Mouse (Mus musculus) neural tube, embryonic 11.5 days (tissue): ENCODE measurements around the gene Hist2h2aa1. TPM values are rescaled to one million over a fixed set of nuclear protein-coding genes. Genes with fewer than 3 reads are reported as not detected.
"Not testable (repeated sequence)": the region's sequence is repeated elsewhere in the genome, so short reads cannot be mapped to it uniquely, and the experiment has no call there.

Experiments
- ATAC-seq: fragments of 200-750 bp; cut with Nextera tagmentation; 2 replicates; pipeline ENCODE4 v1.8.0; 2017; ENCODE audit warnings: moderate number of reproducible peaks, mild to moderate bottlenecking, moderate TSS enrichment, moderate library complexity; ENCODE audit not compliant: insufficient read depth, low FRiP score, low TSS enrichment
- DNase-seq: peaks from one replicate; pipeline ENCODE4 v3.0.0-alpha.2; 2015; ENCODE audit warnings: low spot score
- H3K27ac ChIP-seq: fragments of 300-500 bp; sonication (generic); 2 replicates; pipeline ENCODE4 v1.5.1; 2014; ENCODE audit warnings: low read depth, mild to moderate bottlenecking, low read length
- H3K27me3 ChIP-seq: fragments of 300-500 bp; sonication (generic); 2 replicates; pipeline ENCODE4 v1.6.1; 2014; ENCODE audit warnings: mild to moderate bottlenecking, low read length, mixed read lengths; ENCODE audit not compliant: control insufficient read depth, insufficient read depth
- H3K36me3 ChIP-seq: fragments of 300-500 bp; sonication (generic); 2 replicates; pipeline ENCODE4 v1.6.1; 2014; ENCODE audit warnings: mild to moderate bottlenecking, low read length, moderate library complexity, mixed read lengths; ENCODE audit not compliant: control insufficient read depth, insufficient read depth
- H3K4me1 ChIP-seq: fragments of 300-500 bp; sonication (generic); 2 replicates; pipeline ENCODE4 v1.6.1; 2014; ENCODE audit warnings: low read length, mixed read lengths; ENCODE audit not compliant: control insufficient read depth, insufficient read depth
- H3K4me2 ChIP-seq: fragments of 300-500 bp; sonication (generic); 2 replicates; pipeline ENCODE4 v1.6.1; 2014; ENCODE audit warnings: low read depth, mild to moderate bottlenecking, moderate library complexity
- H3K4me3 ChIP-seq: fragments of 300-500 bp; sonication (generic); 2 replicates; pipeline ENCODE4 v1.5.1; 2014; ENCODE audit warnings: low read depth, low read length
- H3K9ac ChIP-seq: fragments of 300-500 bp; sonication (generic); 2 replicates; pipeline ENCODE4 v1.6.1; 2014; ENCODE audit warnings: mild to moderate bottlenecking, low read length
- H3K9me3 ChIP-seq: fragments of 300-500 bp; sonication (generic); 2 replicates; pipeline ENCODE4 v1.6.1; 2016; ENCODE audit warnings: low read length; ENCODE audit not compliant: control insufficient read depth
- WGBS: fragments of 180-500 bp; shearing (Covaris S2); extraction: QIAGEN DNeasy Blood & Tissue Kit; methylation state at CpG from one replicate; pipeline ENCODE4 v1.1.7; 2014; 5-methylcytosine and 5-hydroxymethylcytosine counted together
- polyA plus RNA-seq: library from polyadenylated mRNA; unstranded; fragments of >200 nt; fragmentation: Nextera tagmentation; extraction: Ambion mirVana; gene quantifications from 2 replicates; pipeline ENCODE4 v1.2.1, GENCODE M21; 2014

The Hist2h2aa1 gene
- polyA plus RNA-seq, 1 experiment from 2014 or later: 24.5 TPM

DNA sequence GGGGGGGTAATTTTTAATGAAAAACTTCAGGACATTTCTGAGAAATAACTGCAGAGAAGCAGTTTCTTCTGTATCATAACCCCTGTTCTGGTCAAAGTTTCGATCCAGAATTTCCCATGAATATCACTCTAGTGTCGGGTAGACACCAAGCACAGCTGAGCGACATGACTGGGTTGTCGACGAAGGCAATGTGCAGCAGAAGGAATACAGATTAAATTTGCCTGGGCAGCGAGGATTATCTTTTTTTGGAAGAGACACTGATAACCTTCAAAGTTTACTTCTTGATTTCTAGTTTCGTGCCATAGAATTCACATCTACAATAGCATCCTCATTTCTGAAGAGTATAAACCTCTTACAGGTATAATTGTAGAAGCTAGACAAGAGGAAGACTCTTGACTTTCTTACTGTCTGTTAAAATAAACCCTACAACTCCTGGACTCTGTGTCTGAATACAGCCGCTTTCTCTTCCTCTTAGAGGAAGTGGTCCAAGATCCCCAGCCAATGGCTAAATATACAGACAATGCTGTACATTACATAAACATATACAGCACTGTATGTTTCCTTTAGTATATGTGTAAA is 20.9 kb downstream of the Hist2h2aa1 start:
- Histone ChIP-seq H3K4me1 (peaks cover 22% of the 10 kb centered on the region; the same call in 1 of the 2 replicates), H3K9ac (no peak overlapping the region), H3K4me3 (no peak overlapping the region), H3K9me3 (no peaks in the 10 kb centered on the region), H3K27me3 (no peaks in the 10 kb centered on the region), H3K4me2 (no peak overlapping the region), H3K27ac (no peak overlapping the region), H3K36me3 (no peaks in the 10 kb centered on the region)
- 94% methylated on average over 8 of the region's 8 CpGs for WGBS
- DNase-seq (no peak), ATAC-seq (no peak)

DNA sequence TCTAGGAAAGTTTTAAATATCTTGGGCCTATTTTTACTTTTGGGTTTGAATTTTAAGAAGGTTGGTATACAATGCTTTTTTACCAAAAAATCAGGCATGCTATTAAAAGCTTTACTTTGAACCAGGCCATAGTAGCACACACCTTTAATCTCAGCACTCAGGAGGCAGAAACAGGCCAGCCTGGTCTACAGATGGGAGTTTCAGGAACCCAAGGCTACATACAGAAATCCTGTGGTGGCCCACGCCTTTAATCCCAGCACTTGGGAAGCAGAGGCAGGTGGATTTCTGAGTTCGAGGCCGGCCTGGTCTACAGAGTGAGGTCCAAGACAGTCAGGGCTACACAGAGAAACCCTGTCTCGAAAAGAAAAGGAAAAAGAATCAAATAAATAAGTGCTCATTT is 22.2 kb downstream of the Hist2h2aa1 start:
- ATAC-seq (no peak), DNase-seq (no peak)
- no peaks in the 10 kb centered on the region for H3K9me3 ChIP-seq
- H3K4me2 ChIP-seq: no peak overlapping the region
- H3K27me3 ChIP-seq: no peaks in the 10 kb centered on the region
- H3K4me3 ChIP-seq: no peak overlapping the region
- H3K27ac ChIP-seq: peak overlapping the region; percentile 88; the same call in 1 of the 2 replicates
- no peaks in the 10 kb centered on the region for H3K36me3 ChIP-seq
- 90% methylated on average over 4 of the region's 4 CpGs for WGBS
- no peak overlapping the region for H3K9ac ChIP-seq
- H3K4me1 ChIP-seq: peaks cover 20% of the 10 kb centered on the region; the same call in 1 of the 2 replicates

DNA sequence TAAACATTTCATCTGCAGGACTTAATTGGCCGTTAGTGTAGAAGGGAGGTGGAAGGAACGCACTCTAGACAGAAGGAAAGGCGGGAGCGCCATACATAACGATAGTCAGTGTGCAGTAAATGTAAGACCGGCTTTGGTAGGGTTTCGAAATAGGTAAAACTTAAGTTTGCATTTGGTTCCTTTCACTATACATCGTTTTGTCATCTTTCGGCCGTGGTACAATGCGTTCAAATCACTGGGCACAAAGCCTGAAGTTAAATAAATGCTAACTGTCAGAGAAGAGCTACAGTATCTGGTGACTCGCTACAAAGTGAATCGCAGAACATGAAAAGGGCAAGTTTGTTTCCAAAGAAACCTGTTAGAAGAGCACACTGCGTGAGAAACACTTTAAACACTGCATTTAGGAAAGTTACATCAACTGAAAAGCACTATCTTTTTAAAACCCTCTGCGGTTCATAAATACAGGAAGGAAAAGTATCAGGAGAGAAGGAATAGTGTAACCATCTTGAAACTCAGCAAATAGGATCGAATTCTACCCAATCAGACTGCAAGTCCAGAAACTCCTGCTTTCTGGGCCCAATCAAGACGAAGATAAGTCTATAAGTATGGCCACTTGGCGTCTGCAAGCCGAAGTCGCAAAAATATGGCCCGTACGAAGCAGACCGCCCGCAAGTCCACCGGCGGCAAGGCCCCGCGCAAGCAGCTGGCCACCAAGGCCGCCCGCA is 22.9 kb downstream of the Hist2h2aa1 start, which contains the start of gene Hist2h3b:
Hist2h3b (plus strand) TSS at position 604 of the 725 bp plus-strand sequence.
- H3K4me3 ChIP-seq: peak within 1 kb of the TSS; percentile 48
- H3K9ac ChIP-seq: peak within 1 kb of the TSS; percentile 75
- no peaks in the 10 kb centered on the region for H3K9me3 ChIP-seq
- peaks cover 19% of the 10 kb centered on the region; the same call in 1 of the 2 replicates for H3K4me1 ChIP-seq
- peak within 1 kb of the TSS; percentile 95 for H3K27ac ChIP-seq
- DNase-seq: peak; percentile 82
- peak; percentile 54 for ATAC-seq
- H3K4me2 ChIP-seq: peak within 1 kb of the TSS; percentile 88
- 25% methylated on average over 28 of the region's 30 CpGs for WGBS
- H3K36me3 ChIP-seq: no peaks in the 10 kb centered on the region
- no peaks in the 10 kb centered on the region for H3K27me3 ChIP-seq

DNA sequence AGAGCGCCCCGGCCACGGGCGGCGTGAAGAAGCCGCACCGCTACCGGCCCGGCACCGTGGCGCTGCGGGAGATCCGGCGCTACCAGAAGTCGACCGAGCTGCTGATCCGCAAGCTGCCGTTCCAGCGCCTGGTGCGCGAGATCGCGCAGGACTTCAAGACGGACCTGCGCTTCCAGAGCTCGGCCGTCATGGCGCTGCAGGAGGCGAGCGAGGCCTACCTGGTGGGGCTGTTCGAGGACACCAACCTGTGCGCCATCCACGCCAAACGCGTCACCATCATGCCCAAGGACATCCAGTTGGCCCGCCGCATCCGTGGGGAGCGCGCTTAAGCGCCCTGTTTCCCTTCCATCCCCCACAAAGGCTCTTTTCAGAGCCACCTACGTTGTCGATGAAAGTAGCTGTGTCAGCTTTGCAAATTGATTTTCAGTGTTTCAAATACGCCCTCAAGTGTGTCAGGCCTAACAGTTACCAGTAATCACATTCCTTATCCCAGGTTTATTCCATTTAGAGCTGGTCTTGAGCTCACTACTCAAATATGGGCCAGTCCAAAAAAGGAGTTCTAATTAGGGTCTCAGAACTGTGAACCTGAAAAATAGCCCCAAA is 23.6 kb downstream of the Hist2h2aa1 start:
- peak overlapping the region; percentile 95 for H3K27ac ChIP-seq
- not testable (repeated sequence) for H3K9me3 ChIP-seq, H3K36me3 ChIP-seq, H3K27me3 ChIP-seq
- peak overlapping the region; percentile 88 for H3K4me2 ChIP-seq
- H3K9ac ChIP-seq: peak overlapping the region; percentile 75
- ATAC-seq: peak; percentile 54
- WGBS: 0% methylated on average over 9 of the region's 44 CpGs
- peak; percentile 53 for DNase-seq
- peaks cover 17% of the 10 kb centered on the region; the same call in 1 of the 2 replicates for H3K4me1 ChIP-seq
- H3K4me3 ChIP-seq: peak overlapping the region; percentile 48

DNA sequence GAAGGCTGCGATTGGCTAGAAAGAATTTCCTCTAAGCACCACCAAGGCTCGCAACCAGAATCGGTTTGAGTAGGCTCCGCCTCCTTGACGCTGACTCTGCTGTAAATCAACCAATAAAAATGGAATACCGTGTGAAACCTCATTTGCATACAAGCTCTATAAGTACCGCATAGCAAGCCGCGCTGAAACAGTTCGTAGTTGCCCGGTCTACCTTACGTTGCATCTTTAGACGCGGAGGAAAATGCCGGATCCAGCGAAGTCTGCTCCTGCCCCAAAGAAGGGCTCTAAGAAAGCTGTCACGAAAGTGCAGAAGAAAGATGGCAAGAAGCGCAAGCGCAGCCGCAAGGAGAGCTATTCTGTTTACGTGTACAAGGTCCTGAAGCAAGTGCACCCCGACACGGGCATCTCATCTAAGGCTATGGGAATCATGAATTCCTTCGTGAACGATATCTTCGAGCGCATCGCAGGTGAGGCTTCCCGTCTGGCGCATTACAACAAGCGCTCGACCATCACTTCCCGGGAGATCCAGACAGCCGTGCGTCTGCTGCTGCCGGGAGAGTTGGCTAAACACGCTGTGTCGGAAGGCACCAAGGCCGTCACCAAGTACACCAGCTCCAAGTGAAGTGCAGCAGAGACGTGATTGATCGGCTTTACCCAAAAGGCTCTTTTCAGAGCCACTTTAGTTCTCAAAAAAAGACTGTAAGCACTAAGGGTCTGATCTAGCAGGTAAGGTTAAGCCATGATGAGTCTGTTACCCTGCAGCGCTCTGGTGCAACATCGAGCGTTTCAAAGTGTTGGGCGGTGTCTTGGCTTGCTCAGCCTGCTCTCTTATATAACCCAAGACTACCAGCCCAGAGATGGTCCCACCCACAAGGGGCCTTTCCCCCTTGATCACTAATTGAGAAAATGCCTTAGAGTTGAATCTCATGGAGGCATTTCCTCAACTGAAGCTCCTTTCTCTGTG is 24.5 kb downstream of the Hist2h2aa1 start, which contains the start of gene Hist2h2bb:
Hist2h2bb (plus strand) TSS at position 242 of the 964 bp plus-strand sequence.
- under 1% methylated on average over 45 of the region's 45 CpGs for WGBS
- ATAC-seq: peak; percentile 94
- peak within 1 kb of the TSS; percentile 88 for H3K4me2 ChIP-seq
- H3K36me3 ChIP-seq: no peaks in the 10 kb centered on the region
- no peaks in the 10 kb centered on the region for H3K9me3 ChIP-seq
- 0 out of 2 replicates have a peak, but pooled peaks cover 9% of the 10 kb centered on the region for H3K4me1 ChIP-seq
- no peaks in the 10 kb centered on the region for H3K27me3 ChIP-seq
- peak within 1 kb of the TSS; percentile 95 for H3K27ac ChIP-seq
- peak within 1 kb of the TSS; percentile 75 for H3K9ac ChIP-seq
- peak within 1 kb of the TSS; percentile 48 for H3K4me3 ChIP-seq
- peak; percentile 92 for DNase-seq

DNA sequence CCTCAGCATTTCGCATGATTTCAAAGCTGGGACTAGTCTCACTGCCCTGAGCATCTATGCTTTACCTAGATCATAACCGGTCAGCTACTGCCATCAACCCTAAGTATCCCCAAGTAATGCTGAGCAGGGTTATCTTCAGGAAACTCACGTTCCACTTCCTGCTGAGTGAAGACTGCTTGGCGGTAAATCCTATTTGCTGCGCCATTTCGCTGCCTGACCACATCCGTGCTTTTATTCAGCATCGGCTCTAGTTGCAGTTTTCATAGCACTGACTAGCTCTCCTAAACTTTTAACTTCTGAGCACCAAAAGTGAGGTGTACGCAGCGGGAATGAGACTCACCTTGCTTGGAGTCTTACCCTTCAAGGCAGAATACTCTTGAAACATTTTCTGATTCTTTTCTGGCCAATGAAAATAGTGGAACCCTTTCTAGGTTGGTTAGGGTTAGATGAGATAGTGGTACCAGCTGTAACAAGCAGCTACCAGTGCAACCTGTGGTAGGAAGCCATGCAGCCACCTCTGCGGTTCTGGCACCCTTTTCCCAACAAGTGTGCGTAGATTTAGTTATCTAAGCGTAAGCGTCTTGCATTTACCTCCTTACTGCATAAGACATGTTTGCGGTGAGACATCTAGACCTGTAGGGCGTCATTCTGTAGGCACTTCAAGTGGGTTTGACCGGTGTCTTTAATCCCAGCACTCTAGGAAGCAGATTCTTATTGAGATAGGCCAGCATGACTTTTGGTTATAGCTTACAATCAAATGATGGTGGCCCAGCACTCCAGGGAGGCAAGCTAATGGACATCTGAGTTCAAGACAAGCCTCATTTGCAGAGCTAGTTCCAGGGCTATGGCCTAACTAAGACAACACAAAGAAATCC is 28.5 kb downstream of the Hist2h2aa1 start:
- WGBS: 89% methylated on average over 17 of the region's 17 CpGs
- no peaks in the 10 kb centered on the region for H3K36me3 ChIP-seq
- H3K27me3 ChIP-seq: no peaks in the 10 kb centered on the region
- no peak overlapping the region for H3K4me2 ChIP-seq
- H3K4me3 ChIP-seq: no peak overlapping the region
- ATAC-seq (no peak), DNase-seq (no peak)
- 0 out of 2 replicates have a peak, but pooled peaks cover 3% of the 10 kb centered on the region for H3K4me1 ChIP-seq
- no peaks in the 10 kb centered on the region for H3K9me3 ChIP-seq
- no peak overlapping the region for H3K9ac ChIP-seq
- no peak overlapping the region for H3K27ac ChIP-seq

DNA sequence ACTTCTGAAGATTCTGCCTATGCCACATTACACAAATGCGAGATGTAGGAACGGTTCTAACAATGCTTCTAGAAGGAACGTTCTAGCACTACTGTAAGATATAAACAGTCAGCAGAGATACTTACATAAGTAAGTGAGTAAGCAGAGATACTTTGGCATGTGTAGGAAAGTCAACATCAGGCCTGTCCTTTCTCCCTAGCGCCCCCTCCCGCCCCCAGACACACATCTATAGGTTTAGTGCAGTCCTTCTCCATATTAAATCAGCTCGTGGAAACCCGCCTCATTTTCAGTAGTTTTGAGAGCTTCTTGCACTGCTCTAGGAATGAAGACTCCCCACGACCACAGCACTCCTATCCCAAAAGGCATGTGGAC is 32.1 kb downstream of the Hist2h2aa1 start:
- Histone ChIP-seq H3K9me3 (no peaks in the 10 kb centered on the region), H3K9ac (peak overlapping the region; percentile 64), H3K4me2 (peak overlapping the region; percentile 81), H3K4me3 (peak overlapping the region; percentile 44), H3K27ac (0 out of 2 replicates have a peak overlapping the region, but pooled peaks have one; percentile 82), H3K27me3 (no peaks in the 10 kb centered on the region), H3K36me3 (no peaks in the 10 kb centered on the region), H3K4me1 (no peaks in the 10 kb centered on the region)
- 12% methylated on average over 8 of the region's 8 CpGs for WGBS
- ATAC-seq (no peak), DNase-seq (peak; percentile 66)
